Mouse (Mus musculus): Measurements from ENCODE around the gene Sox30. TPM values are rescaled to one million over a fixed set of nuclear protein-coding genes. Genes with fewer than 3 reads are reported as not detected.

The Sox30 gene
- polyA plus RNA-seq, 1 experiment = not detected

GRCm38 (mm10) chr11:46054911-46055895 lies 75.1 kb downstream of the Sox30 start:
- TF ChIP-seq CTCF (IDR thresholded peaks at IDR 0.05; ENCODE audit: control insufficient read depth, insufficient read depth, low read length) = no peak
- TF ChIP-seq POLR2A (IDR thresholded peaks at IDR 0.05; ENCODE audit: borderline replicate concordance, control insufficient read depth, low read depth, low read length) = no peak
- peak overlapping the region; percentile 83 for H3K4me3 ChIP-seq (replicated peaks; ENCODE audit: control insufficient read depth, low read depth, low read length)
- peak overlapping the region; percentile 82; the same call in 1 of the 2 replicates for H3K27ac ChIP-seq (ENCODE audit: control insufficient read depth, insufficient read depth, low read depth, low read length, poor library complexity)
- 50% methylated on average over 13 of the region's 13 CpGs for WGBS
- H3K4me1 ChIP-seq (ENCODE audit: control insufficient read depth, insufficient read depth, low read length) = no peaks in the 10 kb centered on the region; the same call in 1 of the 2 replicates

GRCm38 (mm10) chr11:46055896-46056769 lies 76.0 kb downstream of the Sox30 start, which contains the start of gene Adam19:
TSS of gene Adam19 (plus strand) at chr11:46055992.
- Histone ChIP-seq H3K4me3 (replicated peaks; ENCODE audit: control insufficient read depth, low read depth, low read length) (peak within 1 kb of the TSS; percentile 83), H3K27ac (ENCODE audit: control insufficient read depth, insufficient read depth, low read depth, low read length, poor library complexity) (peak within 1 kb of the TSS; percentile 82), H3K4me1 (ENCODE audit: control insufficient read depth, insufficient read depth, low read length) (peaks cover 4% of the 10 kb centered on the region)
- no peak for TF ChIP-seq CTCF (IDR thresholded peaks at IDR 0.05; ENCODE audit: control insufficient read depth, insufficient read depth, low read length)
- TF ChIP-seq POLR2A (IDR thresholded peaks at IDR 0.05; ENCODE audit: borderline replicate concordance, control insufficient read depth, low read depth, low read length) = peak; percentile 68; the same call in 1 of the 2 replicates
- 4% methylated on average over 50 of the region's 51 CpGs for WGBS

DNA sequence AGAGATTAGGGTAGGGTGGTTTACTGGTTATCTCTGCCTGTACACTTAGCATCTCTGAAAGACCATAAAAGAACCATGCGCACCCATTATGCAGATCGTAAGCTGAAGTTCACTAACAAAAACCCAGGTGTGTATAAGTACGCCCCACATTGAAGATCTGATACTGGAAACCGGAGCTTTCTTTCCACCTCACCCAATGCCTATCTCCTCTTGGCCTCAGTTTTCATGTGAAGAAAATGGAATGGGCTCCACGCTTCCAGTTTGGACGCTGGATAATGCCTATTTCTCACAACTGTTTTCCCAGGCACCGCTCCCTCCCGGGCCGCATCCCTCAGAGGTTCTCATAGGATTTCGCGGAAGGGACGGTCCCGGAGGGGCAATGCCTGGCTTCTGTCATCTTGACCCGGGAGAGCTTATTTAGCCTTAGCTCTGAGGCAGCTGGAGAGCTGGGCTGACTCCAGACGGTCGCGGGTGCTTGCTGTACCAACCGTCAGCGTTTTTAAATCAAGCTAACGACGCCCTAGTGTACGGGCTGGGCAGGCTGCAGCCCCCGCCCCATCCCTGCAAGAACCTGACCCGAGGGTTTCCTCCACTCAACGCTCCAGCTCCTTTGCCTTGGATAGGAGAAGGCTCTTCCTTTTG lies 76.8 kb downstream of the Sox30 start:
- no peak for TF ChIP-seq CTCF (IDR thresholded peaks at IDR 0.05; ENCODE audit: control insufficient read depth, insufficient read depth, low read length)
- Histone ChIP-seq H3K4me1 (ENCODE audit: control insufficient read depth, insufficient read depth, low read length) (peaks cover 4% of the 10 kb centered on the region), H3K4me3 (replicated peaks; ENCODE audit: control insufficient read depth, low read depth, low read length) (peak overlapping the region; percentile 83), H3K27ac (ENCODE audit: control insufficient read depth, insufficient read depth, low read depth, low read length, poor library complexity) (peak overlapping the region; percentile 40)
- WGBS = 10% methylated on average over 25 of the region's 25 CpGs

GRCm38 (mm10) chr11:46058011-46058410 lies 77.9 kb downstream of the Sox30 start:
- peaks cover 4% of the 10 kb centered on the region for H3K4me1 ChIP-seq (ENCODE audit: control insufficient read depth, insufficient read depth, low read length)
- WGBS = 74% methylated on average over 9 of the region's 9 CpGs
- no peak for TF ChIP-seq POLR2A (IDR thresholded peaks at IDR 0.05; ENCODE audit: borderline replicate concordance, control insufficient read depth, low read depth, low read length)
- no peak for TF ChIP-seq CTCF (IDR thresholded peaks at IDR 0.05; ENCODE audit: control insufficient read depth, insufficient read depth, low read length)
- no peak overlapping the region for H3K27ac ChIP-seq (ENCODE audit: control insufficient read depth, insufficient read depth, low read depth, low read length, poor library complexity)
- peak overlapping the region; percentile 7 for H3K4me3 ChIP-seq (replicated peaks; ENCODE audit: control insufficient read depth, low read depth, low read length)

GRCm38 (mm10) chr11:46058916-46059315 lies 78.8 kb downstream of the Sox30 start:
- H3K27ac ChIP-seq (ENCODE audit: control insufficient read depth, insufficient read depth, low read depth, low read length, poor library complexity) = no peak overlapping the region
- H3K4me1 ChIP-seq (ENCODE audit: control insufficient read depth, insufficient read depth, low read length) = peaks cover 4% of the 10 kb centered on the region
- TF ChIP-seq CTCF (IDR thresholded peaks at IDR 0.05; ENCODE audit: control insufficient read depth, insufficient read depth, low read length) (no peak), POLR2A (IDR thresholded peaks at IDR 0.05; ENCODE audit: borderline replicate concordance, control insufficient read depth, low read depth, low read length) (no peak)
- WGBS = 91% methylated on average over 4 of the region's 4 CpGs
- H3K4me3 ChIP-seq (replicated peaks; ENCODE audit: control insufficient read depth, low read depth, low read length) = no peak overlapping the region

- no peak for TF ChIP-seq POLR2A (IDR thresholded peaks at IDR 0.05; ENCODE audit: borderline replicate concordance, control insufficient read depth, low read depth, low read length)
- peak; percentile 17; the same call in 1 of the 2 replicates for TF ChIP-seq CTCF (IDR thresholded peaks at IDR 0.05; ENCODE audit: control insufficient read depth, insufficient read depth, low read length)
- WGBS = 62% methylated on average over 8 of the region's 8 CpGs
- Histone ChIP-seq H3K4me1 (ENCODE audit: control insufficient read depth, insufficient read depth, low read length) (peaks cover 4% of the 10 kb centered on the region), H3K4me3 (replicated peaks; ENCODE audit: control insufficient read depth, low read depth, low read length) (no peak overlapping the region), H3K27ac (ENCODE audit: control insufficient read depth, insufficient read depth, low read depth, low read length, poor library complexity) (no peak overlapping the region)
Observed at GRCm38 (mm10) chr11:46059887-46060650, 80.0 kb downstream of the Sox30 start.

GRCm38 (mm10) chr11:46060651-46061020 lies 80.5 kb downstream of the Sox30 start:
- no peak overlapping the region for H3K27ac ChIP-seq (ENCODE audit: control insufficient read depth, insufficient read depth, low read depth, low read length, poor library complexity)

More at GRCm38 (mm10) chr11:46060651-46061020, 80.5 kb downstream of the Sox30 start:
- TF ChIP-seq CTCF (IDR thresholded peaks at IDR 0.05; ENCODE audit: control insufficient read depth, insufficient read depth, low read length) (no peak), POLR2A (IDR thresholded peaks at IDR 0.05; ENCODE audit: borderline replicate concordance, control insufficient read depth, low read depth, low read length) (no peak)
- WGBS = 58% methylated on average over 5 of the region's 5 CpGs
- Histone ChIP-seq H3K4me1 (ENCODE audit: control insufficient read depth, insufficient read depth, low read length) (peaks cover 4% of the 10 kb centered on the region), H3K4me3 (replicated peaks; ENCODE audit: control insufficient read depth, low read depth, low read length) (no peak overlapping the region)
